Mouse (Mus musculus): ENCODE measurements at regions not wholly inside any gene's neighbourhood (a gene's known extent, or its start where the extent isn't known, plus 50 kb on each side); places are given as distances from the start of the nearest gene placed in this dataset.
A peak's percentile ranks its signal among the peaks of the same experiment; 100 is the strongest.

DNA sequence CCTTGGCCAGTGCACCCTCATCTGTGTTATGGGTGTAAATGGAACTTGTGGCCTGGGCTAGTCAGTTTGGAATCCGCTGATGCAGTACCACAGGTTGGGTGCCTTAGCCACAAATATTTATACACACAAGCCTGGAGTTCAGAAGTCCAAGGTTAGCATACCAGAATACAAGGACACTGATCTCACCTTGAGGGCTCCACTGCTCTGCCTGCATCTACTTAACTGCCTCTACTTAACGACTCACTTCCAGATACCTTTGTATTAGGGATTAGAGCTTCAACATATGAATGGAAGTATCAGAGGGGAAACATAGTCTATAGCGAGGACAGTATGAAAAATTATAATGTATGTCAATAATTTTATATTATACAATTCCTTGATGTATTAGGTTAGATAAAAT, 57.5 kb downstream of the Tmem174 start:
- Histone ChIP-seq H3K27ac (replicated peaks; ENCODE audit: low read depth, low read length) (no peak overlapping the region), H3K4me2 (ENCODE audit: low read depth, low read length) (no peak overlapping the region), H3K4me3 (ENCODE audit: low read depth, low read length) (no peak overlapping the region), H3K9ac (ENCODE audit: low read depth, low read length) (no peak overlapping the region), H3K4me1 (ENCODE audit: control insufficient read depth, insufficient read depth, low read length) (no peaks in the 10 kb centered on the region; the same call in 1 of the 2 replicates), H3K9me3 (ENCODE audit: control insufficient read depth, low read length) (no peaks in the 10 kb centered on the region), H3K36me3 (ENCODE audit: control insufficient read depth, insufficient read depth, low read length) (no peaks in the 10 kb centered on the region), H3K27me3 (replicated peaks; ENCODE audit: control insufficient read depth, insufficient read depth, low read length) (peaks cover 27% of the 10 kb centered on the region; the same call in 1 of the 2 replicates)
- DNase-seq (ENCODE audit: low spot score) (no peak), ATAC-seq (ENCODE audit: low read depth) (no peak)
- WGBS, result 83% methylated on average over 3 of the region's 3 CpGs

DNA sequence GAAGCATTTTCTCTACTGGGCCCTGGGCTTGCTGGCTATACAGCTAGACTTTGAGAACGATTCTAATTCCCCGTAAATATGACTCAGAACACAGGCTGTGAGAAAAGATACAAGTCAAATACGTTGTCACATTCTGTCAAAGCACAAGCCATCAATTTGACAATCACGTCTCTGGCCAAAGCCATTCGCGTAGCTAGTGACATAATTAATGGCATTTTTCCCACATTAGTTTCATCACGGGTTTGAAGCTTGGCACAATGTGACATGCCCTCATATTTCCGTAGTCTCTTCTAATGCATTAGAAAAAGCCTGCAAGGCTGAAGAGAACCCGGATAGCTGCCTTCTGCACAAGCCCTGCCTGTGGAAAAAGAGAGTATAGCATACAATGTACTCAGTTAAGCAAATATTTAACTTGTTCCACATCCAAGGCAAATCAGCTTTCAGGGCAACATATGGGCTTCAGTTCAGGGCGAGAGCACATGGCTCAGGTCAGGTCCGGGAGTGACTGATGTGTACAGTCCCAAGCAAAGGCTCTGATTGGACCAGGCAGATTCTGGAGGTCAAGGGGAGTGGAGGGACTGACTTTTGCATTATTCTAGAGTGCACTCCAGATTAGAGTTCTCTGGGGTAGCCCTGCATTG, 58.7 kb downstream of the Tmem174 start:
- peaks cover 6% of the 10 kb centered on the region for H3K4me1 ChIP-seq (ENCODE audit: control insufficient read depth, insufficient read depth, low read length)
- H3K9me3 ChIP-seq (ENCODE audit: control insufficient read depth, low read length), result no peaks in the 10 kb centered on the region
- ATAC-seq (ENCODE audit: low read depth), result no peak
- DNase-seq (ENCODE audit: low spot score), result peak; percentile 32
- no peak overlapping the region for H3K27ac ChIP-seq (replicated peaks; ENCODE audit: low read depth, low read length)
- H3K27me3 ChIP-seq (replicated peaks; ENCODE audit: control insufficient read depth, insufficient read depth, low read length), result peaks cover 23% of the 10 kb centered on the region
- H3K9ac ChIP-seq (ENCODE audit: low read depth, low read length), result no peak overlapping the region
- no peaks in the 10 kb centered on the region for H3K36me3 ChIP-seq (ENCODE audit: control insufficient read depth, insufficient read depth, low read length)
- WGBS, result 47% methylated on average over 11 of the region's 11 CpGs
- no peak overlapping the region for H3K4me3 ChIP-seq (ENCODE audit: low read depth, low read length)
- H3K4me2 ChIP-seq (ENCODE audit: low read depth, low read length), result no peak overlapping the region

DNA sequence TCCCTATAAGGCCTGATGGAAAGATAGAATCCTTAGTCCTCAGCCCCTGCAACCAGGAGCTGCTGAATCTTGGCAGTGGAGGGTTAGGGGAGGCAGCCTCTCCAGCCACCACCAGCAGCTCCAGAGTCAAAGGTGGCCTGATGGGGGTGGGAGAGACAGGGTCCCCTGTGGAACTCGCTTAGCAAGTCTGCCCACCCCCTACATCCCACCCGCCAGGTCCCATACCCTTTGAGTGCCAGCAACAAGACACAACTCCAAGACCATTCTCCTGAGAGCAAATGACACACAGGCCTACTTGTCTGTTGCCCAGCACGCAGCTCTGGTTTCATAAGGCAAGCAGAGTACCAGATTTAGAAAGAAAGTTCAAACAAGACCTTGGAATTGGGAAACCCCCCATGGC, 61.1 kb downstream of the Tmem174 start:
- Histone ChIP-seq H3K4me3 (ENCODE audit: low read depth, low read length) (no peak overlapping the region), H3K36me3 (ENCODE audit: control insufficient read depth, insufficient read depth, low read length) (no peaks in the 10 kb centered on the region), H3K4me2 (ENCODE audit: low read depth, low read length) (no peak overlapping the region), H3K9ac (ENCODE audit: low read depth, low read length) (no peak overlapping the region), H3K27ac (replicated peaks; ENCODE audit: low read depth, low read length) (no peak overlapping the region), H3K4me1 (ENCODE audit: control insufficient read depth, insufficient read depth, low read length) (peaks cover 21% of the 10 kb centered on the region), H3K27me3 (replicated peaks; ENCODE audit: control insufficient read depth, insufficient read depth, low read length) (peaks cover 33% of the 10 kb centered on the region), H3K9me3 (ENCODE audit: control insufficient read depth, low read length) (no peaks in the 10 kb centered on the region)
- 71% methylated on average over 3 of the region's 3 CpGs for WGBS
- DNase-seq (ENCODE audit: low spot score) (no peak), ATAC-seq (ENCODE audit: low read depth) (no peak)

DNA sequence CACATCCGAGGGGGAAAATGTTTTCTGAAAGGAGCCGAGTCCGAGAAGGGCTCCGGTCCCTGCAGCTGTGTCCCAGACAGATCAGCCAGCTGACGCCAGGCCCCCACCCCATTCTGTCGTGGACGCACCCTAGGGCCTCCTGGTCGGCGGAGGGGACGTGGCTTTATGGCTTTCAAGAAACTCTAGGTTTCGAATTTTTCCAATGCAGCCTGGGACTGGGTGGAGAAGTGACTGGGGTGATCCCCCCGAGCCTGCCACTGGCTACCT, 63.2 kb downstream of the Tmem174 start:
- DNase-seq (ENCODE audit: low spot score), result no peak
- no peak overlapping the region for H3K27ac ChIP-seq (replicated peaks; ENCODE audit: low read depth, low read length)
- H3K9ac ChIP-seq (ENCODE audit: low read depth, low read length), result no peak overlapping the region
- 21% methylated on average over 12 of the region's 12 CpGs for WGBS
- no peak overlapping the region for H3K4me3 ChIP-seq (ENCODE audit: low read depth, low read length)
- peaks cover 32% of the 10 kb centered on the region for H3K27me3 ChIP-seq (replicated peaks; ENCODE audit: control insufficient read depth, insufficient read depth, low read length)
- H3K4me2 ChIP-seq (ENCODE audit: low read depth, low read length), result peak overlapping the region; percentile 75
- no peaks in the 10 kb centered on the region for H3K36me3 ChIP-seq (ENCODE audit: control insufficient read depth, insufficient read depth, low read length)
- no peak for ATAC-seq (ENCODE audit: low read depth)
- H3K4me1 ChIP-seq (ENCODE audit: control insufficient read depth, insufficient read depth, low read length), result peaks cover 24% of the 10 kb centered on the region
- H3K9me3 ChIP-seq (ENCODE audit: control insufficient read depth, low read length), result no peaks in the 10 kb centered on the region

DNA sequence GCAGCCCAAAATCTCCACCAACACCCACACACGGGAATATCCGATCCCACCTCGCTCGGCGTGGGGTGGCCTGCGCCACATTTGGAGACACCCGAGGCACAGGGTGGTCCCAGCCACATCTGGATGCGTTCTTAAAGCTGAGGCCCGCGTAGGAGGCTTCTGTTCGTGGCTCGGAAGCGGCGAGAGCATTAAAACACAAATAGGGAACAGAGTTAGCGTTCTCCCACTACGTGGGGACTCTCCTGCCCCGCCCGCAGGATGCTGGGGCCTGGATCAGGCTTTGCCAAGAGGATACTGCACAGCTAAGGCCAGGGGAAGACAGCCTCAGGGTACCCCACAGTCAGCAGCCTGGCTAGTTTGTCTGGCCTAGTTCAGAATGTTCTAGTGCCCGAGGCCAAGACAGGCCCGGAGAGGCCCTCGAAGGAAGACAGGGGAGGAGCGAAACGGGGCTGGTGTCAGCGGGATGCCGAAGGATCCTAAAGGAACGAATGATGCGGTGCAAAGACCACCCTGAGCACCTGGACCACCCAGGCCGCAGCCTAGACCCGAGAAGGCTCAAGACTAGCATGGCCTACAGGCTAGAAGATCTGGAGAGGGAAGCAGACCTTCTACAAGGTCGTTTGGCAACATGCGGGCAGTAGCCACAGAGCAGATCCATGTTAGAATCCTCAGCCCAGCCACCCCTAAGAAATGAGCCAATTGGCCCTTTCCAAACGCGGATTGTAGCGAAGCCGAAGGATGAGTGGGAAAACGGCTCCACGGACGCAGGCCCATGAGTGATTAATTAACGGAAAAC, 63.8 kb downstream of the Tmem174 start:
- WGBS, result 9% methylated on average over 39 of the region's 39 CpGs
- H3K9ac ChIP-seq (ENCODE audit: low read depth, low read length), result peak overlapping the region; percentile 59
- no peaks in the 10 kb centered on the region for H3K9me3 ChIP-seq (ENCODE audit: control insufficient read depth, low read length)
- peak overlapping the region; percentile 40 for H3K4me3 ChIP-seq (ENCODE audit: low read depth, low read length)
- H3K27ac ChIP-seq (replicated peaks; ENCODE audit: low read depth, low read length), result peak overlapping the region; percentile 74
- peak; percentile 47 for ATAC-seq (ENCODE audit: low read depth)
- DNase-seq (ENCODE audit: low spot score), result peak; percentile 55
- H3K4me1 ChIP-seq (ENCODE audit: control insufficient read depth, insufficient read depth, low read length), result peaks cover 24% of the 10 kb centered on the region
- H3K36me3 ChIP-seq (ENCODE audit: control insufficient read depth, insufficient read depth, low read length), result no peaks in the 10 kb centered on the region
- peaks cover 32% of the 10 kb centered on the region for H3K27me3 ChIP-seq (replicated peaks; ENCODE audit: control insufficient read depth, insufficient read depth, low read length)
- peak overlapping the region; percentile 75 for H3K4me2 ChIP-seq (ENCODE audit: low read depth, low read length)

DNA sequence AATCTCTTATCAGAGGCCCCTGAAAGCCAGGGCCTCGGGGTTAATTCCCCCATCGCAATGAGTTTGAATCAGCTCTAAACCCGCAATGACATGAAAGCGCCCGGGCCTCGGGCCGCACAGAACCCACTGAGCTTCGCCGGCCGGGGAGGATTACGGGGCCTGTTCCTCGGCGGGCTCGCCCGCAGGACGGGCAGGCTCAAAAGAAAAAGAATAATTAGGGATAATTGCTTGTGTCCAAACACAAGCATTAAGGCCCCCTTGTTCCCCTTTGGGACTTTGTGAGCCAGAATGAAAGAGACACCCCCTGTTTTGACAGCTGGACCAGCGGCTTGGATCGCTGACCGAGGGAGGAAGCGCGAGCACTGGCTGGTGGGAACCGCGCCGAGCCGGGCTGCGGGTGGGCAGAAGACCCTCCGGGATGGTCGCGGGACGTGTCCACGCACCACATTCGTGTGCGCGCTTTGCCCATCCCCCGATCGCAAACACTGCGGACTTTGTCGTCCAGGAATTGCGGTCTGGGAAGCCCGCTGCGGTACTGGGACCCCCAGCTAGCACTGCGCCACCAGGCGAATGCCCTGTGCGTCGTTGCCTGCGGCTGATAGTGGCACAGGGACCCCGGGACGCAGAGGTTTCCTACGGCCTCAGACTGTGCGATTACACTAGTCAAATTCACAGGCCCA, 64.5 kb downstream of the Tmem174 start:
- Histone ChIP-seq H3K9me3 (ENCODE audit: control insufficient read depth, low read length) (no peaks in the 10 kb centered on the region), H3K4me3 (ENCODE audit: low read depth, low read length) (peak overlapping the region; percentile 40), H3K36me3 (ENCODE audit: control insufficient read depth, insufficient read depth, low read length) (no peaks in the 10 kb centered on the region), H3K9ac (ENCODE audit: low read depth, low read length) (peak overlapping the region; percentile 59), H3K4me1 (ENCODE audit: control insufficient read depth, insufficient read depth, low read length) (peaks cover 24% of the 10 kb centered on the region), H3K4me2 (ENCODE audit: low read depth, low read length) (peak overlapping the region; percentile 75), H3K27me3 (replicated peaks; ENCODE audit: control insufficient read depth, insufficient read depth, low read length) (peaks cover 32% of the 10 kb centered on the region), H3K27ac (replicated peaks; ENCODE audit: low read depth, low read length) (peak overlapping the region; percentile 74)
- ATAC-seq (ENCODE audit: low read depth) (peak; percentile 62; the same call in 1 of the 2 replicates), DNase-seq (ENCODE audit: low spot score) (peak; percentile 74)
- under 1% methylated on average over 48 of the region's 50 CpGs for WGBS

DNA sequence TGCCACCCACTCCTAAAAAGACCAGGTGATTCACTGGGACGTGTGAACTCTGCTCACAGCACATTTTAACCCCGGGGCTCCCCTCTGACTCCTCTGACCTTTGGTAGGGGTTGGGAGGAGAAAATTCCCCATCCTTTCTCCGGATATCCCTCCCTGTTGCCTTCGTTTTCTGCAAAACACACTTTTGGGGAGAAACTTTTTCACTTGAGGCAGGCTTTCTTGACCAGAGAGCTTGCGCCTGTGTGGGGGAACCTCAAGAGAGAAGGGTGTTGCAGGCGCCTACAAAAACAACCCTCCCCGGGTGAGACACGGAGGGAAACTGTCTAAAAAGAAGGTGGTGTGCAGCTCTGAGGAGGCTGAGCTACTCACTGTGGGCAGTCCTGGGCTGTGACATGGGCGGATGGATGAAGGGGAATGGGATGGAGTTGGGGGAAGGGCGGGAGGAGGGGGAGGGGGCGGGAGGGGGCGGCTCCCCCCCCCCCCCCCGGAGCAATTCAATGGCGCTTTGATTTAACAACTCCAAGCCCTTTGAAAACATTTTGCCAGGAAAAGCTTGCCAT, 65.1 kb downstream of the Tmem174 start:
- peak overlapping the region; percentile 59; the same call in 1 of the 2 replicates for H3K9ac ChIP-seq (ENCODE audit: low read depth, low read length)
- H3K36me3 ChIP-seq (ENCODE audit: control insufficient read depth, insufficient read depth, low read length), result no peaks in the 10 kb centered on the region
- 13% methylated on average over 11 of the region's 14 CpGs for WGBS
- ATAC-seq (ENCODE audit: low read depth), result no peak
- H3K27ac ChIP-seq (replicated peaks; ENCODE audit: low read depth, low read length), result no peak overlapping the region
- no peaks in the 10 kb centered on the region for H3K9me3 ChIP-seq (ENCODE audit: control insufficient read depth, low read length)
- DNase-seq (ENCODE audit: low spot score), result no peak
- peaks cover 32% of the 10 kb centered on the region for H3K27me3 ChIP-seq (replicated peaks; ENCODE audit: control insufficient read depth, insufficient read depth, low read length)
- peak overlapping the region; percentile 40 for H3K4me3 ChIP-seq (ENCODE audit: low read depth, low read length)
- H3K4me2 ChIP-seq (ENCODE audit: low read depth, low read length), result peak overlapping the region; percentile 75
- peaks cover 24% of the 10 kb centered on the region for H3K4me1 ChIP-seq (ENCODE audit: control insufficient read depth, insufficient read depth, low read length)

DNA sequence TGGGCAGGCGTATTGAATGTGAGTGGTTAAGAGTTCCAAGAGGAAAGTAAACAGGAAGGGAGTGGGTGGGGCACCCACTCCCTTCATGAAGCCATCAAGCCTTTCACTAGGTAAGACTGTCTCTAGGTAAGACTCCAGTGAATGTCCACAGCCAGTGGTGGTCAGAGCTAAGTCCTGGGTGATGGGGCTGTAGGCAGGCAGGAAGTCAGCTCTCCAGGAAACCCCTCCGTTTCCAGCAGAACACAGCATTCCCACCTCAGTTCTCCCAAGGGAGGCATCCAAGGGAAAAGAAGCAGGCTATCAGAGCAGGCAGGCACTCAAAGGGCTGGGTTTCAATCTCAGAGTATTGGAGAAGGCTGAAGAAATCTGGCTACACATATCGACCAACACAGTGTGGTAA, 66.2 kb downstream of the Tmem174 start:
- no peaks in the 10 kb centered on the region for H3K36me3 ChIP-seq (ENCODE audit: control insufficient read depth, insufficient read depth, low read length)
- no peak overlapping the region for H3K4me2 ChIP-seq (ENCODE audit: low read depth, low read length)
- H3K4me1 ChIP-seq (ENCODE audit: control insufficient read depth, insufficient read depth, low read length), result peaks cover 24% of the 10 kb centered on the region
- ATAC-seq (ENCODE audit: low read depth) (no peak), DNase-seq (ENCODE audit: low spot score) (no peak)
- no peak overlapping the region for H3K27ac ChIP-seq (replicated peaks; ENCODE audit: low read depth, low read length)
- no peaks in the 10 kb centered on the region for H3K9me3 ChIP-seq (ENCODE audit: control insufficient read depth, low read length)
- 56% methylated on average over 3 of the region's 3 CpGs for WGBS
- peaks cover 32% of the 10 kb centered on the region for H3K27me3 ChIP-seq (replicated peaks; ENCODE audit: control insufficient read depth, insufficient read depth, low read length)
- H3K4me3 ChIP-seq (ENCODE audit: low read depth, low read length), result no peak overlapping the region
- no peak overlapping the region for H3K9ac ChIP-seq (ENCODE audit: low read depth, low read length)

All from embryonic facial prominence, embryonic 14.5 days (tissue).